Mouse (Mus musculus): Measurements from ENCODE around the gene Rpl22l1. TPM values are rescaled to one million over a fixed set of nuclear protein-coding genes. Genes with fewer than 3 reads are reported as not detected.

Gene Rpl22l1
- polyA plus RNA-seq, 2 experiments = 191 to 416 TPM

DNA sequence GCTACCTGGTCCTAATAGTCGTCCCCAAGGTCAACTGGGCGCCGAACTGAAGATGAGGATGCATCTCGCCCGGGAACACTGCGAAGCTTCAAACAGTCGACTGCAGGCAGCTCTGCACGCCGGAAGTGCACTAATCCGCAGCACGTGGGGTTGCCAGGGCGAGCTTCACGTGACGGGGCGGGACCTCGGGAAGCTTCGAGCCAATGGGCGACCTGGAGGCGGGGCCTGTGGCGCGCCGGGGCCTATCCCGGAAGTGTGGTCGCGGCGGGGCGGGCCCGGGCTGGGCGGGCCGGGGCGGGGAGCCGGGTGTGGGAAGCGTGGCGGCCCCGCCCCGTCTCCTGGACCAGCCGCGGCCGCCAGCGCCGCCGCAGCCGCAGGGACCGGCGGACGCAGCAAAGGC is 24.2 kb upstream of the Rpl22l1 start, which contains the start of gene Eif5a2:
Gene Eif5a2, plus strand, starts transcription at position 283 of the 400 bp plus-strand sequence.
- Histone ChIP-seq H3K9ac (replicated peaks) (peak within 1 kb of the TSS; percentile 65), H3K4me3 (ENCODE audit: insufficient read depth in 1 of 2, low read depth in 2 of 2, low read length in 2 of 2) (peak within 1 kb of the TSS; percentile 66 to 72), H3K4me2 (ENCODE audit: low read depth) (peak within 1 kb of the TSS; percentile 71), H3K9me3 (ENCODE audit: control insufficient read depth, low read length) (no peaks in the 10 kb centered on the region), H3K27me3 (ENCODE audit: control insufficient read depth, insufficient read depth, low read length) (no peaks in the 10 kb centered on the region), H3K27ac (no peak within 1 kb of the TSS), H3K36me3 (replicated peaks; ENCODE audit: control insufficient read depth, insufficient read depth, low read depth) (no peaks in the 10 kb centered on the region), H3K4me1 (replicated peaks; ENCODE audit: control insufficient read depth in 2 of 2, insufficient read depth in 2 of 2, low read length in 1 of 2) (peaks cover 25 to 35% of the 10 kb centered on the region in 2 experiments)
- TF ChIP-seq CTCF (IDR thresholded peaks at IDR 0.05; ENCODE audit: low read depth) (no peak), EP300 (IDR thresholded peaks at IDR 0.05; ENCODE audit: low read depth) (no peak)
- peak; percentile 84 to 91 (median 88) for DNase-seq (ENCODE audit: low read depth in 3 of 3, low spot score in 3 of 3)
- WGBS (ENCODE audit: insufficient replicate concordance) = 3% methylated on average over 44 of the region's 46 CpGs
- peak; percentile 92 for ATAC-seq (ENCODE audit: insufficient read depth)

- Histone ChIP-seq H3K27me3 (ENCODE audit: control insufficient read depth, insufficient read depth, low read length) (no peaks in the 10 kb centered on the region), H3K4me1 (replicated peaks; ENCODE audit: control insufficient read depth in 2 of 2, insufficient read depth in 2 of 2, low read length in 1 of 2) (peaks cover 23 to 35% of the 10 kb centered on the region in 2 experiments), H3K36me3 (replicated peaks; ENCODE audit: control insufficient read depth, insufficient read depth, low read depth) (no peaks in the 10 kb centered on the region), H3K27ac (no peak overlapping the region), H3K9ac (replicated peaks) (peak overlapping the region; percentile 65), H3K9me3 (ENCODE audit: control insufficient read depth, low read length) (no peaks in the 10 kb centered on the region), H3K4me2 (ENCODE audit: low read depth) (peak overlapping the region; percentile 71), H3K4me3 (ENCODE audit: insufficient read depth in 1 of 2, low read depth in 2 of 2, low read length in 2 of 2) (peak overlapping the region; percentile 66 to 72)
- WGBS (ENCODE audit: insufficient replicate concordance) = 2% methylated on average over 32 of the region's 41 CpGs
- TF ChIP-seq EP300 (IDR thresholded peaks at IDR 0.05; ENCODE audit: low read depth) = no peak
- TF ChIP-seq CTCF (IDR thresholded peaks at IDR 0.05; ENCODE audit: low read depth) = no peak
- ATAC-seq (ENCODE audit: insufficient read depth) (peak; percentile 66), DNase-seq (ENCODE audit: low read depth in 3 of 3, low spot score in 3 of 3) (no peak)
Measured at GRCm38 (mm10) chr3:28781422-28781821, 23.8 kb upstream of the Rpl22l1 start.

- 30% methylated on average over 14 of the region's 14 CpGs for WGBS (ENCODE audit: insufficient replicate concordance)
- peaks cover 21 to 36% of the 10 kb centered on the region in 2 experiments for H3K4me1 ChIP-seq (replicated peaks; ENCODE audit: control insufficient read depth in 2 of 2, insufficient read depth in 2 of 2, low read length in 1 of 2)
- no peak for DNase-seq (ENCODE audit: low read depth in 3 of 3, low spot score in 3 of 3)
Measured at GRCm38 (mm10) chr3:28781848-28782247, 23.4 kb upstream of the Rpl22l1 start.

GRCm38 (mm10) chr3:28784176-28784575 is 21.1 kb upstream of the Rpl22l1 start:
- Histone ChIP-seq H3K4me3 (ENCODE audit: insufficient read depth in 1 of 2, low read depth in 2 of 2, low read length in 2 of 2) (no peak overlapping the region), H3K4me2 (ENCODE audit: low read depth) (no peak overlapping the region), H3K27ac (no peak overlapping the region), H3K9me3 (ENCODE audit: control insufficient read depth, low read length) (no peaks in the 10 kb centered on the region), H3K27me3 (ENCODE audit: control insufficient read depth, insufficient read depth, low read length) (no peaks in the 10 kb centered on the region), H3K36me3 (replicated peaks; ENCODE audit: control insufficient read depth, insufficient read depth, low read depth) (no peaks in the 10 kb centered on the region), H3K9ac (replicated peaks) (no peak overlapping the region), H3K4me1 (replicated peaks; ENCODE audit: control insufficient read depth in 2 of 2, insufficient read depth in 2 of 2, low read length in 1 of 2) (peaks cover 15 to 27% of the 10 kb centered on the region in 2 experiments)
- TF ChIP-seq EP300 (IDR thresholded peaks at IDR 0.05; ENCODE audit: low read depth) = no peak
- no peak for TF ChIP-seq CTCF (IDR thresholded peaks at IDR 0.05; ENCODE audit: low read depth)
- DNase-seq (ENCODE audit: low read depth in 3 of 3, low spot score in 3 of 3) (no peak), ATAC-seq (ENCODE audit: insufficient read depth) (no peak)
- 77% methylated on average over 2 of the region's 2 CpGs for WGBS (ENCODE audit: insufficient replicate concordance)

More at GRCm38 (mm10) chr3:28781848-28782247, 23.4 kb upstream of the Rpl22l1 start:
- H3K27ac ChIP-seq = no peak overlapping the region
- peak overlapping the region; percentile 66 to 72 for H3K4me3 ChIP-seq (ENCODE audit: insufficient read depth in 1 of 2, low read depth in 2 of 2, low read length in 2 of 2)
- peak overlapping the region; percentile 65 for H3K9ac ChIP-seq (replicated peaks)
- peak overlapping the region; percentile 71 for H3K4me2 ChIP-seq (ENCODE audit: low read depth)
- H3K27me3 ChIP-seq (ENCODE audit: control insufficient read depth, insufficient read depth, low read length) = no peaks in the 10 kb centered on the region
- ATAC-seq (ENCODE audit: insufficient read depth) = no peak
- no peak for TF ChIP-seq EP300 (IDR thresholded peaks at IDR 0.05; ENCODE audit: low read depth)
- no peaks in the 10 kb centered on the region for H3K36me3 ChIP-seq (replicated peaks; ENCODE audit: control insufficient read depth, insufficient read depth, low read depth)
- H3K9me3 ChIP-seq (ENCODE audit: control insufficient read depth, low read length) = no peaks in the 10 kb centered on the region

- TF ChIP-seq CTCF (IDR thresholded peaks at IDR 0.05; ENCODE audit: low read depth) = no peak
- TF ChIP-seq EP300 (IDR thresholded peaks at IDR 0.05; ENCODE audit: low read depth) = no peak
- H3K27me3 ChIP-seq (ENCODE audit: control insufficient read depth, insufficient read depth, low read length) = no peaks in the 10 kb centered on the region
- H3K4me2 ChIP-seq (ENCODE audit: low read depth) = no peak overlapping the region
- 51% methylated on average over 7 of the region's 7 CpGs for WGBS (ENCODE audit: insufficient replicate concordance)
- no peaks in the 10 kb centered on the region for H3K4me1 ChIP-seq (replicated peaks; ENCODE audit: control insufficient read depth in 2 of 2, insufficient read depth in 2 of 2, low read length in 1 of 2)
- DNase-seq (ENCODE audit: low read depth in 3 of 3, low spot score in 3 of 3) (no peak), ATAC-seq (ENCODE audit: insufficient read depth) (no peak)
- H3K9me3 ChIP-seq (ENCODE audit: control insufficient read depth, low read length) = no peaks in the 10 kb centered on the region
- H3K9ac ChIP-seq (replicated peaks) = no peak overlapping the region
- no peaks in the 10 kb centered on the region for H3K36me3 ChIP-seq (replicated peaks; ENCODE audit: control insufficient read depth, insufficient read depth, low read depth)
- H3K4me3 ChIP-seq (ENCODE audit: insufficient read depth in 1 of 2, low read depth in 2 of 2, low read length in 2 of 2) = no peak overlapping the region
- no peak overlapping the region for H3K27ac ChIP-seq
Measured at GRCm38 (mm10) chr3:28794835-28795234, 10.4 kb upstream of the Rpl22l1 start.
